Mouse (Mus musculus): ENCODE data around the gene Tango6.

Gene Tango6

DNA sequence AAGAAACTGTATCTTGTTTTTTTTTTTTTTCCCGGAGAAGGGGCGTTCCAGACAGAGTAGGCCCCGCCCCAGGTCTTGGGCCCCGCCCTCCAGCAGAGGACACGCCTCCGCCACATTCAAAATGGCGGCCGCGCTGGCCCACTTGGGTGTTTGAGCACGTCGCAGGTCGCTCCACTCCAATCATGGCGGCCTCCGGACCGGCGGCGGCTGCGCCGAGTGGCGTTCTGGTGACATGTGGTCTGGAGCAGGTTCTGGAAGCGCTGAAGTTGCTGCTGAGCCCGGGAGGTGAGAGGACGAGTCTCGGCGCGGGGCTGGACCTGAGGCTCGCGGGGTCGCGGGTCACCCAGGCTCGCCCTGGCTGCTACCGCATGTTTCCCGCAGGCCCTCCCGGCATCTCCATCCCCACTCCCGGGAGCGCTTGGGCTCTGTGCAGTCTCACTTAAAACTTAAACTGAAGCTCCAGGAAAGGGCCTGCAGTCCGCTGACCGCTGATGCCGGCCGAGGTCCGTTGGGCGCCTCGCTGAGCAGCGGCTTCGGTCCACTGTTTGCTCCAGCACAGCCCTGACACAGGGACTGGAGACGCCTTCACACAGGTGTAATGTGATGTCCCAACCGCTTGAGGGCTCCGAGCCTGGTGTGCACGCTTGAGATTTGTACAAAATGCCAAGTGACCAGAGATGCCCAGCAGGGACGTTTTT lies at the start of gene Tango6:
Gene Tango6 (plus strand): TSS at position 98 of the 698 bp plus-strand sequence.
- peak; percentile 91 for DNase-seq (ENCODE audit: low spot score)

DNA sequence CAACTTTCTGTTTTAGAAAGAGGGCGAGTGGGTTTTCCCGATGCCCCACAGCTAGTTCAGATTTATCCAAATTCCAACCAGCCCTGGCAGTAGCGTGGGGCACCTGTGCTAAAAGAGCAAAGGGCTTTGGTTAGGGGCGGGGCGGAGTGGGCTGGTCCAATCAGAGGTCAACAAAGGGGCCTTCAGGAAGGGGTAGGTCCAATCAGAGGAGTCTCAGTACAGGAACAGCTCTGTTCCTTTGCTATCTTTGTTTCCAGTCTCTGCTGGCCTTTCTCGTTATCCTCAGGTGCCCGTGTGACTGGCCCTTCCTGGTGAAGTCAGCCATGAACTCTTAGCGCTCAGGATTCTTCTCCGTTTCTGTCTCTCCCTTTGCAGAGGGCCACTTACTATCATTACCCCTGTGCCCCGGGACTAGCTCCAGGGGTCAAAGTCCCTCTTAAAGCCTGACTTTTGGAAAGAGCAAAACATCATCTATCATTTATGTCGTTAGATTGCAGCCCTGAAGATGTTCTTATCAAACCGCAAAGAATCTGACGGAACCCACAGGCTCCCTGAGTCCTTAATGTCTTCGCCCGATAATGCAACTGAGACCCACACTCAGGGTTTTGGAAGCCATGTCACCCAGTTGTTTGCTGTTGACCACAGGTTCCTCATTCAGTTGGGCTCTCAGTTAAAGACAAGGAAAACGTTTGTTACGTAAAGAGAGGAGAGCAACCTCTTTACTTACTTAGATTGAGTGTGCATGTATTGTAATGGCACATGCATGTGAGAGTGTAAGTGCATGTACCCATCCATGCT lies 49.3 kb upstream of the Tango6 start:
- DNase-seq (ENCODE audit: low spot score), result no peak

DNA sequence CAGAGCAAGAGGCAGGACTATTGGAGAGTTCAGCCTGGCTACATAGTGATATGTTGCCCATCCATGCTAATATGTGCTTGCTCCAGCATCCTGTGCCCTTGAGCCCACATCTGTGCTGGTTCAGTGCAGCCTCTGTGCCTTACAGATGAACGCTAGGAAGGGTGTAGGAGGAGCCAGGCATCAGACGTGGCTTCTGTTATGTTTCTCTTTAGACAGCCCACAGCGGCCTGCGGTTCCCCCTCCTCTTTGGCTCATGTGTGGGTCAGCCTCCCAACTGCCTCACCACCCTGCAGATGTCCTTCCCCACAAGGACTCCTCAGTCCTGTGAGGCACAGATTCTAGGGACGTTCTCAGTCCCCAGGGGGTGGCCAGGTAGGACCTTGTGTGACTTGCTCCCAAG lies 47.6 kb upstream of the Tango6 start:
- DNase-seq (ENCODE audit: low spot score), result no peak

DNA sequence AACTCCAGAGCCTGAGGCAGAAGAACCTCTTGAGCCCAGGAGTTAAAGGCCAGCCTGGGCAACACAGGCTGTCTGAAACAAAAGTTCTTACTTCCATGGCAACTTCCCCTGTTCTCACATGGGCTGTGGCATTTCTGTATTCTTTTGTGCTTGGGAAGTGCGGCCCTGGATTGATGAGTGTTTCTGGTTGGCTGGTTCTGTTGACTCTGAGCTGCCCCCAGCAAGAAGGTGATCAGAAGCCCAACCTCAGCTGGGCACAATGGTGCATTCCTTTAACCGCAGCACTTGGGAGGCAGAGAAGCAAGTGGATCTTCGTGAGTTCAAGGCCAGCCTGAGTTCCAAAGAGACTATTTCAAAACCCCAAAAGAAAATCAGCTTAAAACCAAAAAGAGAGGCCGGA lies 45.4 kb upstream of the Tango6 start:
- DNase-seq (ENCODE audit: low spot score), result no peak

DNA sequence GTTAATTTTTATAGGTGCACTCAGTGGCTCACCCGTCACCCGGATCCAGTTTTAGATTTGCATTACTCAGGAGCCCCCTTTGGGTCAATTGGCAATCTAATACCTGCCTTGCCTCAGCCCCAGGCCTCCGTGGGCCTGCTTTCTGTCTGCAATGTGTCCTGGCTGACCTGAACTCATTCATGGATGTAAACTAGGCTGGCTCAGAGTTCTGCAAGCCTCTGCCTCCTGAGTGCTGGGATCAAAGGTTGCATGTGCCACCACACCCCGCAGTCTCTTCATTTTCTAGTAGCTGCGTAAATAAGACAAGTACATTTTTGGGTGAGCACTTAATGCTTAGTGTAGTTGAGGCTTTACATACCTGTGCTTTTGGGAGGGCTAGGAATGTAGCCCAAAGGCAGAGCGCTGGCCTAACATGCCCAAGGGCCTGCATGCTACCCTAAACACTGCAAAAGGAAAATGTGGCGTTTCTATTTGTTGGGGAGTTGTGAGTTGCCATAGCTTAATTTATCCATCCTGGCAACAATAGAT lies 44.0 kb upstream of the Tango6 start:
- DNase-seq (ENCODE audit: low spot score), result no peak

DNA sequence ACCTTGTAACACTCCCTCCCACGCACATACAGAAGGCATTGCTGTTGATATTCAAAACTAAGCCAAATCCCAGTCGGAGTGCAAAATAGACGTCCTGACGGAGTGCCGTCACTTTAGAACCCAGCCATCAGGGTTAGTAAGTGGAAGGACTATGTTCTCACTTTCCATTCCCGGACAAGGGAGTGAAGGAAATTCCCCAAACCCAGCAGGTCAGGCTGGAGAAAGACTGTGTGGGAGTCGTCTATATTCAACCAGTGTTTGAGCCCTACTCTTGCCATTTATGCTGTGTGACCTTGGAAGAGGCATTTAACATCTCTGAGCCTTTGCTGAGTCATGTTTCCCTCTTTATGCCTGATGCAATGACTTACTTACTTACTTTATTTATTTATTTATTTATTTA lies 42.7 kb upstream of the Tango6 start:
- DNase-seq (ENCODE audit: low spot score), result no peak

DNA sequence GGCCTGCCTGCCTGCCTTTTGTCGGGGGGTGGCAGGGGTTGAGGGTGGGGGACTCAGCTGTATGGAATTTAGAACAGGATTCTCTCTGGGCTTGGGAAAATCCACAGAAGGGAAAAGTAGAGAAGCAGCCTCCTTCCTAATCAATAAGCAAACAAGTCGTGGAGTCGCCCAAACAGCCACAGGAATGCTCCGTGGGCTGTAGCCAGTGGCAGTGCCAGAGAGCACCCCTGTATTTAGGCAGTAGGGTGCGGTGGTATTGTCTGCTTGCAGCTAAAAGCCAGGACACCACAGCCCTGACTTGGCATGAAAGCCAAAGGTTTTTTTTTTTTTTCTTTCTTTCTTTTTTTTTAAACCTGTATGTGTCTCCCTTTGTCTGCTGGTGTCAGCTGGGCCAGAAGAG lies 41.9 kb upstream of the Tango6 start:
- no peak for DNase-seq (ENCODE audit: low spot score)

DNA sequence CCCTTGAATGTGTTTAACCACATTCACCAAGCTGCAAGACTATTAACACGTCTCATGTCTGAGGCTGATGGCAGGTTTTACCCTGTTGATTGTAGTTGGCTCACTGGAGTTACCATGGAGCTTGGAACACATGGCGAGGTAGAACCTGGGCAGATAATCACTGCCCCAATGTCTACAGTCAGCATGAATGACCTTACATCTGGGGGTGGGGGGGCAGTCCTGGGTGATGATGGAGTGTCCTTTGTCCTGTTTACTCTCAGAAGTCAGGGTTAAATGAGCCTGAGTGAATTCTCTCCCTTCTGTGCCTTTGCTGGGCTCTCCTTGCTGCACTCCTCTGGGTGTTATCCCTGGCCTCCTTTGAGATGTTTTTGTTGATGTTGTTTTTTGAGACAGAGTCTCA lies 40.7 kb upstream of the Tango6 start:
- DNase-seq (ENCODE audit: low spot score), result no peak

DNA sequence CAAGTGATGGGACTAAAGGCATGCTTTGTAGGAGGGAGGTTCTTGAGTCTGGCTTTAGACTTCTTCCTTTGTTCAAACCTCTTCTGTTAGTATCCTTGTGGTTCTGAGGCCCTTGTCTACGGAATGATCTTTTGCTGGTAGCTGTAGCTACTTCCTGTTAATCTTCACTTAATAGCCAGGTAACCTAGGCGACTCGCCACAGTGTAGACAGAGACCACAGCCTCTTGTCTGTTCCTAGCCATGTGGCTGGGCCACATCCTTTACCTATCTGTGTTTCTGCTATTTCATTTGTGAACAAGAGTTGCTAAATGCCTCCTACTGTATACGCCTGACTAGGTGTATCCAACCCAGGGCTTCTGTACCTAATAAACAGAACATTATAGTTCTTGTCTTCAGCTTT lies 39.8 kb upstream of the Tango6 start:
- DNase-seq (ENCODE audit: low spot score), result no peak

DNA sequence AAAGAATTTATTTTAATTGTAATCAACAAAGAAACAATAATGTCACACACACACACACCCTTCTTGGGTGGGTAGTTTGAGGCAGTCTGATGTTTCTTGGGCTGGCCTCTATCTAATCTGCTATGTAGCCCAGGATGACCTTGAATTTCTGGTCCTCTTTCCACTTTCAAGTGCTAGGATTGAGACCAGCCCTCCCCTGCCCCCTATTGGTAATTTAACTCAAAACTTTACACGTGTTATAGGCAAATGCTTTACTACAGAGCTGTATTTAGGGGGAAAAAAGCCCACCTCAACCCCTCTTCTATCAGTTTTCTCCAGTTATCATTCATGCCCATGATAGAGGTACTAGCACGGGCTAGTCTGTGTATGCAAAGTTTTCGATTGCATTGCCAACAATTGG lies 37.9 kb upstream of the Tango6 start:
- DNase-seq (ENCODE audit: low spot score), result no peak

DNA sequence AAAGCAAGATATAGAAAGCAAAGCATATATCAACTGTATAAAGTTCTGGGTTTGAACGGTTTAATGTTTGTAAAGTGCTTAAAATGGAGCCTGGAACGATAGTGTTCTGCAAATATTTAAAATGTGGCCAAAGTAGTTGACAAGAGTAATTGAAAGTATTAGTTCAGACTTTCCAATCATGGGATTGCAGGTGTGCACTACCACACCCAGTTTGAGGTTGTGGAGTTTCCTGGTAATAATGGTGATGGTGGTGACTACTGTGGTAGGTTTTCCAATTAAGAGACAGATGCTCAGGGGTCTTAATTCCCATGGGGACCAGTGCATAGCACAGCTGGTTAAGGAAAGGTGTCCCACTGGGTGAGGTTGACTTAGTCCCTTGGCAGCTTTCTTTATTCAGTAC lies 36.7 kb upstream of the Tango6 start:
- no peak for DNase-seq (ENCODE audit: low spot score)

DNA sequence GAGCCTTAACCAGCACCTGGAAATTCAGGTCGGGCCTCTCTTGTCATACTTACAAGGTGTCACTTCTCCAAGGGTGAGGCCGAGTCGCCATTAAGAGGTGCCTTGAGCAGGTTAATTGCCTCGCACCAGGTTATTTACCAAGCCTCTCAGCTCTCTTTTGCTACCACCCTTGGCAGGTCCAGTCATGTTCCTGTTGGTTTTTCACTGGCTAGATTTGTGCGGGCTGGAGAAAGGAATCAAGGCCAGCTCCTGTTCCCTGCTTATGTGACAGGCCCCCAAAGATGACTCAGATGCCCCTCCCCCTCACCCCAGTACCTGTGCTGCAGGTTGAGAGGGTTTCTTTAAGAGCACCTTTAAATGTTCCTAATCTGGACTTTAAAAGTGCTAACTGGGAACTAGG lies 36.1 kb upstream of the Tango6 start:
- peak; percentile 53 for DNase-seq (ENCODE audit: low spot score)

DNA sequence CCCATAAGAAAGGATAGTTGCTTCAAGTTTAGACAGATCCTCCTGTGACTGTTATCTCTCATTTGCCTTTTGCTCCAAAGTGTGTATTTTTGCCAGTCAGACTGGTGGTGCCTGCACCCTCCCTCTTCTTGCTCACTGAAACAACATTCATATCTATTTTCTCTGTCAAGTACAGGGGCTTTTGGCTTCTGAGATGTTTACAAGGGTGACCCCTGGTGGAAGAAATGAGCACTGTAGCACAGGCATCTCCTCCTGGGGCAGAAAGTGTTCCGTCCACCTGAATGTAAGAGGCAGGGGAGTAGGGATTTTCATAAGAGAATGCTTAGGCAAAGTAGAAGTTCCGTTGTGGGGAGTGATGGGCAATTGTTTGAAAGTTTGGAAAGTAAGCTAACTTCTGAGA lies 35.5 kb upstream of the Tango6 start:
- peak; percentile 86 for DNase-seq (ENCODE audit: low spot score)

DNA sequence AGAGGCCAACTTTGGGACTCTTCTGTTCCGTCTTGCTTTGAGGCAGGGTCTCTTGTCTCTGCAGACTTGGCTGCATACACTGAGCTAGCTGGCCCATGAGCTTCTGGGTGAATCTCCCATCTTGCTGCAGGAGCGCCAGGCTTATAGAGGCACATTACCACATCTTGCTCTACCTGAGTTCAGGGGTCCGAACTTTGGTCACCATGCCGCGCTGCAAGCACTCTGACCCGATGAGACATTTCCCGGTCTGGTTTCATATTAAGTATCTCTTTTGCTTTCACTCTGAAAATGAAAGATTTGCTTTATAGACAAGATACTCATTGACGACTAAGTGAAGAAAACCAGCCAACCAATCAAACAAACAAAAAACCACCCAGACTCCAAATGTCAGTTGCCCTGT lies 34.4 kb upstream of the Tango6 start:
- no peak for DNase-seq (ENCODE audit: low spot score)

DNA sequence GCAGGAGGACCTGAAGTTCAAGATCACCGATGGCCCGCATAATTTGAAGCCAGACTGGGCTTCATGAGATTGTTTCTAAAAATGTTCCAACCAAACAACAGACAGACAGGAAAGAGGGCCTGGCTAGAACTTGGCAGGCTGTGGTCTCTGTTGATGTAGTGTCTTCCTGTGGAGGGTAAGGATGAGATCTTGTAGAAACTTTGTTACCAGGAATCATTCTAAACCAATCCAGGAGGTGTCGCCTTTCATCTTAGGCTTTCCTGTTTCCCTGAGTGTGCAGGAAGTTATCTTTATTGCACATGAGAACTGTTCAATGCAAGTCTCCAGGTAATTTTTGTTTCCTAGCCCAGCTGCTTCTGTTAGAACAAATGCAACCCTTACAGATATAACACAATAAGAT lies 30.9 kb upstream of the Tango6 start:
- no peak for DNase-seq (ENCODE audit: low spot score)

DNA sequence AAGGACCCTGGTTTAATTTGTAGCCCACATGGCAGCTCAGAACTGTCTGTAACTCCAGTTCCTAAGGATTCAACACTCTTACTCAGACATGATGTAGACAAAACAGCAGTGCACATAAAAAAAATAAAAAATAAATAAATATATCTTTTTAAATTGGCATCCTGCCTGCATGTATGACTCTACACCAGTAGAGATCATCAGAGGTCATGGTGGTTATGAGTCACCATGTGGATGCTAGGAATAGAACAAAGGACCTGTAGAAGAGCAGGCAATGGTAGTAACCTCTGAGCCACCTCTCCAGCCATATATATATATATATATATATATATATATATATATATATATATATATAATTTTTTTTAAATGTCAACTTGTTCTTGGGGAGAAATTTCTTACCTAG lies 26.8 kb upstream of the Tango6 start:
- DNase-seq (ENCODE audit: low spot score), result no peak

DNA sequence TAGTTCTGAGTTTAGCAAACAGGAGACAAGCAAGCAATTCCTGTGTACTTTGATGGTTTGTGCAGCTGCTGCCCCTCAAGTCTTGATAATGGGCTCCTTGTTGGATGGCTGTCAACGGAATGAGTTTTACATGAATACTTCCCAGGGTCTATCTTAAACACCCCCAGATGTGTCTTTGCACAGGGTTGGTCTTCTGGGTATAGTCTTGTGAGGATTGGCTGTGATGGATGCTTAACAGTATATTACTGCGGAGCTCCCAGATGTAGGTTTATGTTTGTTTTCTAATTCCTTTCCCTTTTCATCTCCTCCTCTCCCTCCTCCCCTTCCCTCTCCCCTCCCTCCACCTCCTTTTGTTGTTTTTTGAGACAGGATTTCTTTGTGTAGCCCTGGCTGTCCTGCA lies 10.1 kb upstream of the Tango6 start:
- DNase-seq (ENCODE audit: low spot score), result no peak

DNA sequence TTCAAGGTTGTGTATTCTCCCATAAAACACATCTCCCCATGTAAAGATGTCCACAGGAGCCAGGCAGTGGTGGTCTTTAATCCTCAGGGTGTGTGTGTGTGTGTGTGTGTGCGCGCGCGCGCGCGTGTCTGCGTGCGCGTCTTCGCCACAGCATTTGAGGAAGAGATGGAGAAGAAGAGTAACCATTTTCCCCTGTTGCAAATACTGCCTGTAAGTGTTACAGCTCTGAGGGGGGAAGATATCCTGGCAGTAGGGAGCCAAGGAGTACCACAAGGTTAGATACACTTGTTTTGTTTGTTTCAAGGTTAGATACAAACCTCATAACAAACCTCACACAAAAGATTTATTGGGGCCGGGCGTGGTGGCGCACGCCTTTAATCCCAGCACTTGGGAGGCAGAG lies 8.6 kb upstream of the Tango6 start:
- DNase-seq (ENCODE audit: low spot score), result no peak

DNA sequence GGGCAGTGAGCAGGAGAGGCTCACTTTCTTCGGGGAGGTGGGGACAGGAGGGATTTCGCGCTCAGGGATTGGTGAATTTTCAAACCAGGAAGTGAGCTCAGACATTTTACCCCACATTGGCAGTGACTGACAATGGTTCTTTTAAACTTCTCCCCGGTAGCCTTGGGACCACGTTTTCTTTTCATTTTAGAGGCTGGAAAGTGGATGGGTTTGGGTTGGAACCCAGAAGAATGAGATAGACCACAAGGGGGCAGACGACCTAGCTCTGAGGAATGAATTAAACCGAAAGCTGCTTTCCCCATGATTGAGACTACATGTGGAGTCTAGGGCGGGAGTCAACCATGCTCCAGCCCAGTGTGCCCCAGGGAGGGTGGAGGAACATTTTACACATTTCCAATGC lies 8.0 kb upstream of the Tango6 start:
- DNase-seq (ENCODE audit: low spot score), result no peak

DNA sequence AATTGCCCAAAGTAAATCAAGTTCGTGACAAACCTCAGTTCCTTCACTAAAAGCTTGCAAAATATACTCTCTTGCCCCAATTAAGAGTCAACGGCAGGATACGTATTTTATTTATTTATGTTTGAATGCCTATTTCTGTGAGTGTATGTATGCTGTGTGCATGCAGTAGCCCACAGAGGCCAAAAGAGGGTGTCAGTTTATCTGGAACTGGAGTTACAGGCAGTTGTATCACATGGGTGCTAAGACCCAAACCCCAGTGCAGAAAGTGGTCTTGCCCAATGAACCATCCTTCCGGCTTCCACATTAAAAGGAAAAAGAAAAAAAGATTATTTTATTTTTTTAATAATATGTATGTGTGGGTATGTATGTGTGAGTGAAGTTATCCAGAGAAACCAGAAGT lies 1.5 kb downstream of the Tango6 start:
- DNase-seq (ENCODE audit: low spot score), result no peak

DNA sequence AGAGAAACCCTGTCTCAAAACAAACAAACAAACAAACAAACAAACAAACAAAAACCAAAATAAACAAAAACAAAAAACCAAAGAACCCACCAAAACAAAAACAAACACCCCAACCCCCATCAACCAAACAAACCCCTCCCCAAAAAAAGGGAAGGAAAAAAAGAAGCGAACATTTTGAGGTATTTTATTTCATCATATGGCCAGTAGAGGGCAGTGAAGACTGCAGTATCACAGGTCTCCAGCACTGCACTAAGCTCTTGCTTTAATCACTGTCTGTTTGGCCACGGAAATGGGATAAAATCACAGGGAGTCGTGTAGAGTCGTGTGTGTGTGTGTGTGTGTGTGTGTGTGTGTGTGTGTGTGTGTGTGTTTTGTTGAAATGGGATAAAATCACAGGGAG lies 4.6 kb downstream of the Tango6 start:
- DNase-seq (ENCODE audit: low spot score), result peak; percentile 45

DNA sequence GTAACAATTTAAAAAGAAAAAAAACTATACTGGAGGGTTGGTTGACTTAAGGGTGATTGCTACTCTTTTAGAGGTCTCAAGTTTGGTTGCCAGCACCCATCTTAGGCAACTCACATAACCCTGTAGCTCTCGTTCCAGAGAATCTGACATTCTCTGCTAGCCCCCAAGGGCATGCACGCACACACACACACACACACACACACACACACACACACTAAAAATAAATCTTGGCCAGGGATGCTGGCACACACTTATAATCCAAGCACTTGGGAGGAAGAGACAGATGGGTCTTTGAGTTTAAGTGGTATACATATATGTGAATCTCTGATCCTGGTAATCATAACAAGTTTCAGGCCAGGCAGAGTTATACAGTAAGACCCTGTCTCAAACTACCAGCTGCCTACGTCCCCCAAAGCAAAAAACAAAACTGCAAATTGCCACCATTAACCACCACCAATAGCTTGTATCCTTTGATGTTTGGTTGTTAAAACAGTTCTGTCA lies 14.9 kb downstream of the Tango6 start:
- no peak for DNase-seq (ENCODE audit: low spot score)

DNA sequence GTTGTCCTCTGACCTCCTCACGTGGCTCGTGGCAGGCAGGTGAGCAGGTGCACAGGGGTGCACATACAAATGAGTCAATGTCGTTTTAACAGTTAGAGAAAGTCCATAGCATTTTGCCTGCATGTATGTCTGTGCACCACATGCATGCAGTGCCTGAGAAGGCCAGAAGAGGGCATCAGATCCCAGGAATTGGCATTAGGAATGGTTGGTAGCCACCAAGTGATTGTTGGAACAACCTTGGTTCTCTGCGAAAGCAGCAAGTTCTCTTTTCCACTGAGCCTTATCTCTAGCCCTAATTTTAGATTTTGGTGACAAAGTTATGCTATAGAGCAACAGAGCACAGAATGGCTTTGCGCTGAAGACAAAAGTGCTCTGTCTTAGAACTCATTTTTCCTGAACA lies 16.7 kb downstream of the Tango6 start:
- peak; percentile 44 for DNase-seq (ENCODE audit: low spot score)
